Mouse (Mus musculus) midbrain, embryonic 12.5 days (tissue): ENCODE results near the gene Trhr2. TPM values are rescaled to one million over a fixed set of nuclear protein-coding genes. Genes with fewer than 3 reads are reported as not detected.

Source experiments
- ATAC-seq: fragments of 200-750 bp; cut with Nextera tagmentation; 2 replicates; pipeline ENCODE4 v1.8.0; 2017; ENCODE audit warnings: low read depth, moderate TSS enrichment, moderate library complexity; ENCODE audit not compliant: low FRiP score
- H3K27ac ChIP-seq: fragments of 300-500 bp; sonication (generic); replicated peaks from 2 replicates; pipeline ENCODE4 v1.5.1; 2016; ENCODE audit warnings: mild to moderate bottlenecking
- H3K27me3 ChIP-seq: fragments of 300-500 bp; sonication (generic); 2 replicates; pipeline ENCODE4 v1.6.1; 2016; ENCODE audit warnings: mild to moderate bottlenecking
- H3K36me3 ChIP-seq: fragments of 300-500 bp; sonication (generic); 2 replicates; pipeline ENCODE4 v1.6.1; 2016
- H3K4me1 ChIP-seq: fragments of 300-500 bp; sonication (generic); 2 replicates; pipeline ENCODE4 v1.6.1; 2016
- H3K4me2 ChIP-seq: fragments of 300-500 bp; sonication (generic); replicated peaks from 2 replicates; pipeline ENCODE4 v1.6.1; 2016; ENCODE audit warnings: mild to moderate bottlenecking, moderate library complexity
- H3K4me3 ChIP-seq: fragments of 300-500 bp; sonication (generic); 2 replicates; pipeline ENCODE4 v1.5.1; 2016; ENCODE audit warnings: mild to moderate bottlenecking
- H3K9ac ChIP-seq: fragments of 300-500 bp; sonication (generic); replicated peaks from 2 replicates; pipeline ENCODE4 v1.6.1; 2016; ENCODE audit warnings: mild to moderate bottlenecking, moderate library complexity
- H3K9me3 ChIP-seq: fragments of 300-500 bp; sonication (generic); 2 replicates; pipeline ENCODE4 v1.6.1; 2016; ENCODE audit warnings: mild to moderate bottlenecking
- whole genome bisulfite sequencing: fragments of 180-500 bp; shearing (Covaris S2); methylation state at CpG from one replicate; pipeline ENCODE4 v1.1.7; 2016; 5-methylcytosine and 5-hydroxymethylcytosine counted together
- polyA plus RNA-seq: library from polyadenylated mRNA; unstranded; fragments of >200 nt; fragmentation: Nextera tagmentation; extraction: Ambion mirVana; gene quantifications from 2 replicates; pipeline ENCODE4 v1.2.1, GENCODE M21; 2016

Gene Trhr2
- polyA plus RNA-seq, 1 experiment from 2014 or later: not detected

DNA sequence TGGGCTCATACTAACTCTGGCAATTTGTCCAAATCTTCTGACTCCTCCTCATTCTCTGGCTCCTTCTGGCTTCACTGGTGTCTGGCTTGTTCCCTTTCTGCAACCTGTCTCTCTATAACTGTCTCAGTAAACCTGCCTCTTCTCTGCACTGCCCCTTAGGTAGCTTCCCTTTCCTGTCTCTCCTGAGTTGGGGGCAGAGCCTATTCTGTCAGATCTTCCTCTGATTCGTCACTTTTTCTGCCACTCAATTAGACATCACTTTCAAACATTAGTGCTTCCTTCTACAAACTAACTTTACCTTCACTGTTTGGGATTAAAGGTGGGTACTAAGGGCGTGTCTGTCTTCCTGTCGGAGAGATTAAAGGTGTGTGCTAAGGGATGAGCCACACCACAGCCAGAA, 19.8 kb downstream of the Trhr2 start:
- Histone ChIP-seq H3K9me3 (no peaks in the 10 kb centered on the region), H3K9ac (no peak overlapping the region), H3K36me3 (no peaks in the 10 kb centered on the region), H3K27me3 (peaks cover 93% of the 10 kb centered on the region), H3K4me2 (no peak overlapping the region), H3K27ac (no peak overlapping the region), H3K4me1 (peaks cover 35% of the 10 kb centered on the region), H3K4me3 (no peak overlapping the region)
- 88% methylated on average over 3 of the region's 3 CpGs for WGBS
- ATAC-seq: no peak

DNA sequence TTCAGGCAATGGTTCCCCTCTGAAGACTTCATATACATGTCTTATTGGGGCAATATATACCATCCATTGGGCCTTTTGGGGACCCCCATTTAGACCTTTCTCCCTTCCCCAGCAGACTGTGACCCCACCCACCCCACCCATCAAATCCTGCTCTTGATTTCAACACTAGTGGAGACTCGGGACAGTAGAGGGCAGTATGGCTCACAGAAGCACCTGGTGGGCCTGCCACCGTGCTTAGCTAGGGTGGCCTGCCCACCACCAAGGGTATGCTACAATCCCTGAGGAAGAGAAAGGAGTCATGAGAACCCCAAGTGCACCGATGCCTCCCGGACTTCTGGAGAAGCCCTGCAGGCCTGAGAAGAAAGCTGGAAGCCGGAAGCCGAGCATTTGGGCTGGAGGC, 21.7 kb downstream of the Trhr2 start:
- peaks cover 95% of the 10 kb centered on the region for H3K27me3 ChIP-seq
- no peak overlapping the region for H3K4me2 ChIP-seq
- 51% methylated on average over 6 of the region's 6 CpGs for whole genome bisulfite sequencing
- no peaks in the 10 kb centered on the region for H3K36me3 ChIP-seq
- H3K9ac ChIP-seq: no peak overlapping the region
- no peak for ATAC-seq
- H3K9me3 ChIP-seq: no peaks in the 10 kb centered on the region
- H3K27ac ChIP-seq: no peak overlapping the region
- H3K4me1 ChIP-seq: peaks cover 32% of the 10 kb centered on the region
- no peak overlapping the region for H3K4me3 ChIP-seq

- peaks cover 20% of the 10 kb centered on the region for H3K4me1 ChIP-seq
- no peak overlapping the region for H3K27ac ChIP-seq
- peak overlapping the region; percentile 50 for H3K9ac ChIP-seq
- peak overlapping the region; percentile 60 for H3K4me3 ChIP-seq
- WGBS: 3% methylated on average over 74 of the region's 81 CpGs
- peak overlapping the region; percentile 89 for H3K4me2 ChIP-seq
- peaks cover 77% of the 10 kb centered on the region for H3K27me3 ChIP-seq
- no peaks in the 10 kb centered on the region for H3K36me3 ChIP-seq
- no peaks in the 10 kb centered on the region for H3K9me3 ChIP-seq
- ATAC-seq: peak; percentile 78
Observed at GRCm38 (mm10) chr8:122336251-122336910, 24.2 kb downstream of the Trhr2 start.

GRCm38 (mm10) chr8:122335638-122336250, 24.8 kb downstream of the Trhr2 start:
- no peak overlapping the region for H3K27ac ChIP-seq
- 9% methylated on average over 47 of the region's 57 CpGs for WGBS

DNA sequence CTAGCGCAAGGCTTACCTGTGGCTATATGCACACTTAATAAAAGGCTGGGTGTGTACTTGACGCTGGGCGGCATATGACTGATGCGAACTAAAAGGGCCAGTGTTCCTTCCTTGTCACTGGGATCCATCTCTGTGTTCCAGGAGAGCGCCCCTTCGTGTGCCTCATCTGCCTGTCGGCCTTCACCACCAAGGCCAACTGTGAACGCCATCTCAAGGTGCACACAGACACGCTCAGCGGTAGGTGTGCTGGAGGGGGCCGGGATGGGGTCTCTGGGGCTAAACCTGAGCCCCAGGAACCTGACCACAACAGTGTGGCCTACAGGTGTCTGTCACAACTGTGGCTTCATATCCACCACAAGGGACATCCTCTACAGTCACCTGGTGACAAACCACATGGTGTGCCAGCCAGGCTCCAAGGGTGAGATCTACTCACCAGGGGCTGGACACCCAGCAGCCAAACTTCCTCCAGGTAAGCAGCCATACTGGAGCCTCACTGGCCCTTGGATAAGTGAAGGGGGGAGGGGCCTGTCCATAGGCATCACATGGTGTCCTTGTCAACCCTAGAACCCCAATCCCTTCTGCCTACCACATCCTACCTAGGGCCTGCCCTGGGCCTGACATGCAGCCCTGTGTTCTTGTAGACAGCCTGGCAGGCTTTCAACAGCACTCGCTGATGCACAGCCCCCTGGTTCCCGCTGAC, 25.6 kb downstream of the Trhr2 start:
- Histone ChIP-seq H3K9ac (no peak overlapping the region), H3K4me3 (peak overlapping the region; percentile 60; the same call in 1 of the 2 replicates), H3K36me3 (no peaks in the 10 kb centered on the region), H3K27ac (no peak overlapping the region), H3K9me3 (no peaks in the 10 kb centered on the region), H3K27me3 (peaks cover 66% of the 10 kb centered on the region), H3K4me1 (peaks cover 24% of the 10 kb centered on the region), H3K4me2 (peak overlapping the region; percentile 89)
- WGBS: 83% methylated on average over 13 of the region's 13 CpGs
- ATAC-seq: no peak

More at GRCm38 (mm10) chr8:122335638-122336250, 24.8 kb downstream of the Trhr2 start:
- H3K4me2 ChIP-seq: peak overlapping the region; percentile 89
- peak overlapping the region; percentile 60 for H3K4me3 ChIP-seq
- H3K9ac ChIP-seq: peak overlapping the region; percentile 50; the same call in 1 of the 2 replicates
- peaks cover 73% of the 10 kb centered on the region for H3K27me3 ChIP-seq
- peaks cover 20% of the 10 kb centered on the region for H3K4me1 ChIP-seq
- H3K9me3 ChIP-seq: no peaks in the 10 kb centered on the region
- peak; percentile 39; the same call in 1 of the 2 replicates for ATAC-seq
- H3K36me3 ChIP-seq: no peaks in the 10 kb centered on the region

DNA sequence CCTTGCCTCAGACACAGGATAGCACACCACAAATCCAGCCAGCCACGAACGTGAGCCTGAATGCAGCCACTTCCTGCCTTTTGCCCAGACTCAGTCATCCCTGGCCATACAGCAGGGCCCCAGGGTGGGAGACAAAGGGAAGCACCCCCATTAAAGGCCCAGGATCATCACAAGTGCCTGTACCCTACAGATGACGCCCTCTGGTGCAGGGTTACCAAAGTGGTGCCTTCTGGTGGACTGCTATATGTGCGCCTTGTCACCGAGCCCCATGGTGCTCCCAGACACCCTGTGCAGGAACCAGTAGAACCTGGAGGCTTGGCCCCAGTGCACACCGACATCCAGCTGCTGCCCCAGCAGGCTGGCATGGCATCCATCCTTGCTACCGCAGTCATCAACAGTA, 27.0 kb downstream of the Trhr2 start:
- Histone ChIP-seq H3K27ac (no peak overlapping the region), H3K9me3 (no peaks in the 10 kb centered on the region), H3K27me3 (peaks cover 52% of the 10 kb centered on the region), H3K4me2 (no peak overlapping the region), H3K4me3 (no peak overlapping the region), H3K4me1 (peaks cover 33% of the 10 kb centered on the region), H3K9ac (no peak overlapping the region), H3K36me3 (no peaks in the 10 kb centered on the region)
- WGBS: 77% methylated on average over 7 of the region's 7 CpGs
- no peak for ATAC-seq

GRCm38 (mm10) chr8:122332753-122333506, 27.6 kb downstream of the Trhr2 start:
- Histone ChIP-seq H3K4me1 (peaks cover 33% of the 10 kb centered on the region), H3K27me3 (peaks cover 46% of the 10 kb centered on the region), H3K36me3 (no peaks in the 10 kb centered on the region), H3K4me2 (no peak overlapping the region), H3K27ac (no peak overlapping the region), H3K9ac (no peak overlapping the region), H3K9me3 (no peaks in the 10 kb centered on the region), H3K4me3 (no peak overlapping the region)
- ATAC-seq: no peak
- WGBS: 71% methylated on average over 6 of the region's 6 CpGs

DNA sequence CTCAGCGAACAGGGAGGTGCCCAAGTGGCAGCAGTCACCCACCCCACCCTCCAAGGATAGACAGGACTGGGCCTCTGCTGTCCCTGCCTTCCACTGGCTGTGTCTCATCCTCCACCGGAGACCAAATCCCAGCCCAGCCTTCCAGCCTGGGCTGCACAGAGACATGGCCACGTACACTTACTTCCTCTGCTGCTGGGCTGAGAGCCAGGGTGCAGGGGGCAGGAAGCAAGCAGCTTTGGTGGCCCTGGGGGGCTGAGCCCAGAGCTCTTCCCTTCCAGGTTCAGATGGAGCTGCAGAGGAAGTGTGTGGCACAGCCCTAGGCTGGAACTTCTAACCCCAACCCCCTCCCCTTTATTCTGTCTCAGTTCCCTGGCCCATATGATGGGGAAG, 29.4 kb downstream of the Trhr2 start:
- no peak overlapping the region for H3K4me3 ChIP-seq
- H3K4me1 ChIP-seq: peaks cover 27% of the 10 kb centered on the region
- 79% methylated on average over 3 of the region's 3 CpGs for WGBS
- H3K9me3 ChIP-seq: no peaks in the 10 kb centered on the region
- H3K27me3 ChIP-seq: peaks cover 28% of the 10 kb centered on the region
- no peak for ATAC-seq
- no peaks in the 10 kb centered on the region for H3K36me3 ChIP-seq
- H3K27ac ChIP-seq: no peak overlapping the region; the same call in 1 of the 2 replicates
- 0 out of 2 replicates have a peak overlapping the region, but pooled peaks have one; percentile 16 for H3K9ac ChIP-seq
- no peak overlapping the region for H3K4me2 ChIP-seq

GRCm38 (mm10) chr8:122330446-122331133, 30.0 kb downstream of the Trhr2 start:
- peaks cover 22% of the 10 kb centered on the region for H3K27me3 ChIP-seq
- no peak for ATAC-seq
- peaks cover 27% of the 10 kb centered on the region for H3K4me1 ChIP-seq
- H3K4me2 ChIP-seq: no peak overlapping the region
- H3K9ac ChIP-seq: 0 out of 2 replicates have a peak overlapping the region, but pooled peaks have one; percentile 16
- no peaks in the 10 kb centered on the region for H3K36me3 ChIP-seq
- WGBS: 72% methylated on average over 12 of the region's 12 CpGs
- peak overlapping the region; percentile 66 for H3K27ac ChIP-seq
- no peak overlapping the region for H3K4me3 ChIP-seq
- no peaks in the 10 kb centered on the region for H3K9me3 ChIP-seq

DNA sequence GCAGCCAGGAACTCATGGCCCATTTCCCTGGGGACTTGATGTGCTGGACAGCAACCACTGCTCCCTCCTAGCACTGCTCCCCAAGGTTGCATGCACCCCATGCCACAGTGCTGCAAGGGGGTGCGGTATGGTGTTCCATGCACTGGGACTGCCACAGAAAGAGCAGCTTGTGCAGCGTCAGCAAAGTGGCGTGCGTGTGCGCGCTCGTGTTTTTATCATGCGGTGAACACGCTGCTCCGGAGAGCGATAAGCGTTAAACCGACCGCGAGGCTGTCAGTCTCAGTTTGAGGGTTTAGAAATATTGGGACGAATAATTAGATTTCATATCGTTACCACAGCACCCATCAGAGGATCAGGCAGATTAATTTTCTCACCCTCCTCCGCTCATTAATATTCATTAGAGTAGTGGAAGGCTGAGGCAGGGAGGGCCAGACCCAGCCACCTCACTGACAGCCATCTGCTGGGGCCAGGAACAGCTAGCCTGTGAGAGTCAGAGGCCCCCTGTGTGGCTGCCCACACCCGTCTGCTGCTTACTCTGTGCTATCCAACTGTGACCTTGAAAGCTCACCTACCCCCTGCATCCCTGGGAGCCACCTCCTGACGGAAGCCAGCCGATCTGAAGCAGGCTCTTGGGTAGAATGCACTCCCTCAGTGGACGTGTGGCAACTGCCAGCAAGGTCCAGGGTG, 30.9 kb downstream of the Trhr2 start:
- Histone ChIP-seq H3K4me1 (peaks cover 28% of the 10 kb centered on the region), H3K27me3 (peaks cover 14% of the 10 kb centered on the region), H3K4me3 (no peak overlapping the region), H3K27ac (peak overlapping the region; percentile 69), H3K36me3 (no peaks in the 10 kb centered on the region), H3K9ac (no peak overlapping the region), H3K4me2 (no peak overlapping the region), H3K9me3 (no peaks in the 10 kb centered on the region)
- no peak for ATAC-seq
- WGBS: 69% methylated on average over 22 of the region's 22 CpGs

DNA sequence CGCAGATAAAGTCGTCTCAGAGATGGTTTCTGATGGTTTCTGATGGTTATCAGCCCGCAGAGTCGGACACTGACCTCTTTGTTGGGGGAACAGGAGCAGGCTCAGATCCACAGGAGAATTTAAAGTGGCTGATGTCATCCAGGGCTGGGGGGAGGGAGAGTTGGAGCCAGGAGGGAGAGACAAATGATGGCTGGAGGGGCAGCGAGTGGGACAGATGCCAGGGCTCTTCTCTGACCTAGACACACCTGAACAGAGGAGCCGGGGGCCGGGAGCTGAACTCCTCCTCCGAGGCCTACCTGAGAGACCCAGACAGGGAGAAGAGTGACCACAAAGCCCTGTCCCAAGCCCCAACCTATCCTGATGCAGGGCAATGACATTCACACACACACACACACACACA, 31.5 kb downstream of the Trhr2 start:
- H3K9ac ChIP-seq: no peak overlapping the region
- no peaks in the 10 kb centered on the region for H3K36me3 ChIP-seq
- peak overlapping the region; percentile 69 for H3K27ac ChIP-seq
- H3K27me3 ChIP-seq: peaks cover 7% of the 10 kb centered on the region
- H3K4me3 ChIP-seq: no peak overlapping the region
- no peak for ATAC-seq
- no peak overlapping the region for H3K4me2 ChIP-seq
- WGBS: 72% methylated on average over 8 of the region's 8 CpGs
- H3K4me1 ChIP-seq: peaks cover 34% of the 10 kb centered on the region
- H3K9me3 ChIP-seq: no peaks in the 10 kb centered on the region
